Mouse (Mus musculus) heart, postnatal 0 days (tissue): ENCODE measurements at regions not wholly inside any gene's neighbourhood (a gene's known extent, or its start where the extent isn't known, plus 50 kb on each side); places are given as distances from the start of the nearest gene placed in this dataset.
"Not testable (repeated sequence)": the region's sequence is repeated elsewhere in the genome, so short reads cannot be mapped to it uniquely, and the experiment has no call there.

Experiments used
- CTCF ChIP-seq: IDR thresholded peaks from 2 replicates; pipeline ENCODE4 v1.5.1; 2016; ENCODE audit warnings: antibody characterized with exemption, control low read depth, low read depth
- EP300 ChIP-seq: IDR thresholded peaks from 2 replicates; pipeline ENCODE4 v1.6.1; 2016; ENCODE audit warnings: antibody characterized with exemption, low read depth

DNA sequence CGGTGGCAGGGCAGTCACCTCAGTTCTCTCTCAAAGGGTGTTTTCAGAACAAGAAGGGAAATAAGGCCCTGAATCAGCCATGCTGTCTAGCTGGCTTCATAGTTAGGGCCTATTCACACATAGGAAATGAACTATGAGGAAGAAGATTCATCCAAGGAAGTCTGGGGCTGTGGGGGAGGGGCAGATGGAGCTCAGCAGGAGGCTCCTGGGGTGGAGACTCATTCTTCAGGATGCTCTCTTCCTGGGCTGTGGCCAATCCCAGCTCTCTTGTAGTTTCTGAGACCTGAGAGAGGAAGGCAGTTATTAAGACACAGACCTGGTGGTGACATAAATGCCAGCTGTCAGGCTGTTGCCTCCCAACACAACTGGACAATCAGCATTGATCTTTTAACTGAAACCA is 149.4 kb upstream of the Speer4f2 start:
- TF ChIP-seq CTCF, EP300: not testable (repeated sequence)
